Mouse (Mus musculus): ENCODE data around the gene Gm10428. TPM values are rescaled to one million over a fixed set of nuclear protein-coding genes. Genes with fewer than 3 reads are reported as not detected.
"Not testable (repeated sequence)": the region's sequence is repeated elsewhere in the genome, so short reads cannot be mapped to it uniquely, and the experiment has no call there.

Gm10428 gene
- polyA plus RNA-seq, 1 experiment from 2014 or later, result not detected

- Histone ChIP-seq H3K36me3 (no peaks in the 10 kb centered on the region), H3K27ac (replicated peaks) (no peak overlapping the region), H3K4me2 (peak overlapping the region; percentile 70), H3K4me1 (0 out of 2 replicates have a peak, but pooled peaks cover 3% of the 10 kb centered on the region), H3K9me3 (no peaks in the 10 kb centered on the region), H3K27me3 (replicated peaks) (peaks cover 48% of the 10 kb centered on the region), H3K9ac (peak overlapping the region; percentile 53), H3K4me3 (peak overlapping the region; percentile 50)
- no peak for ATAC-seq (ENCODE audit: extremely low read depth, insufficient number of reproducible peaks, low FRiP score, low TSS enrichment)
- WGBS, result 3% methylated on average over 27 of the region's 27 CpGs
Observed at GRCm38 (mm10) chr11:62746001-62746533, 6.8 kb upstream of the Gm10428 start.

DNA sequence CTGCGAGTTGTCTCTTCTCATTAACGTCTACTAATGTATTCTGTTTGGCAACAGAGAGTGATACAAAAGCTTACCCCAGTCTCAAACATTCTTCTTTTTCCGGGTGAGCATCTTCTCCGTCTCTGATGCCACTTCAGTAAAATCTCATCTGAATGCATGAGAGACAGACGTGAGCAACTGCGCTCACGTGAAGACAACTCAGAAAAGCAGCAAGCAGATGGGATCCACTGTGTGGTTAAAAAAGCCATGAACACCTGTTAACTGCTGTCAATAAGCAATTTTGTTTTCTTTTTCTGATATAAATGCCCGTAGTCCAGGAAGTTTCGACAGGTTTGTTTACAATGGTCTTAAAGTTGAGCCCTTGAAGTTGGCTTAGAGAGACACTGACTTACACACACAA is 5.7 kb upstream of the Gm10428 start:
- no peaks in the 10 kb centered on the region for H3K36me3 ChIP-seq
- peaks cover 53% of the 10 kb centered on the region for H3K27me3 ChIP-seq (replicated peaks)
- H3K4me2 ChIP-seq, result no peak overlapping the region
- 0 out of 2 replicates have a peak, but pooled peaks cover 3% of the 10 kb centered on the region for H3K4me1 ChIP-seq
- no peak overlapping the region for H3K27ac ChIP-seq (replicated peaks)
- H3K9me3 ChIP-seq, result no peaks in the 10 kb centered on the region
- H3K4me3 ChIP-seq, result no peak overlapping the region
- H3K9ac ChIP-seq, result no peak overlapping the region
- ATAC-seq (ENCODE audit: extremely low read depth, insufficient number of reproducible peaks, low FRiP score, low TSS enrichment), result no peak
- WGBS, result 77% methylated on average over 9 of the region's 9 CpGs

- no peak overlapping the region for H3K27ac ChIP-seq (replicated peaks)
- WGBS, result 73% methylated on average over 4 of the region's 4 CpGs
- H3K4me2 ChIP-seq, result no peak overlapping the region
- no peak overlapping the region for H3K4me3 ChIP-seq
- no peak for ATAC-seq (ENCODE audit: extremely low read depth, insufficient number of reproducible peaks, low FRiP score, low TSS enrichment)
- H3K36me3 ChIP-seq, result no peaks in the 10 kb centered on the region
- no peaks in the 10 kb centered on the region for H3K9me3 ChIP-seq
- peaks cover 58% of the 10 kb centered on the region for H3K27me3 ChIP-seq (replicated peaks)
- 0 out of 2 replicates have a peak, but pooled peaks cover 3% of the 10 kb centered on the region for H3K4me1 ChIP-seq
- no peak overlapping the region for H3K9ac ChIP-seq
Observed at GRCm38 (mm10) chr11:62748062-62748461, 4.8 kb upstream of the Gm10428 start.

DNA sequence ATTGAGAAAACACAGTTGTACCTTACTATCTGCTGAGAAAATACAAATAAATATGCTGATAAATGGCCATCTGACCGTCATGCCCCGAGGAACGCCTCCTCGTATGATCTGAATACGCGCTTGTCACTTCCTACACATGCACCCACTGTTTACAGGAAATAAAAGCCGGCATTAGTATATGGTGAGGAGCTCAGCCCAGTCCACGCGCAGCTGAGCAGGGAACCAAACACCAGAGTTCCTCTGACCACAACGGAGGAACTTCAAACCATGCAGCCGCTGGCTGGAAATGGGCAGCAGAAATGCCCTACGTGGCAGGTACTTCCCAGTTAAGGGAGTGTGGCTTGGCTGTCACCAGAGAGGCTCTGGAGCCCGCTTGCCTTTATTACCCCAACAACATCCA is 3.5 kb upstream of the Gm10428 start:
- not testable (repeated sequence) for H3K27ac ChIP-seq (replicated peaks); H3K4me2 ChIP-seq; H3K9ac ChIP-seq; ATAC-seq (ENCODE audit: extremely low read depth, insufficient number of reproducible peaks, low FRiP score, low TSS enrichment); H3K4me1 ChIP-seq; H3K4me3 ChIP-seq; H3K36me3 ChIP-seq; H3K9me3 ChIP-seq
- 78% methylated on average over 13 of the region's 13 CpGs for WGBS
- H3K27me3 ChIP-seq (replicated peaks), result peaks cover 58% of the 10 kb centered on the region

- H3K4me1 ChIP-seq, result peaks cover 5% of the 10 kb centered on the region; the same call in 1 of the 2 replicates
- H3K4me3 ChIP-seq, result no peak overlapping the region
- H3K9me3 ChIP-seq, result no peaks in the 10 kb centered on the region
- H3K27me3 ChIP-seq (replicated peaks), result peaks cover 52% of the 10 kb centered on the region
- H3K4me2 ChIP-seq, result no peak overlapping the region
- H3K9ac ChIP-seq, result no peak overlapping the region
- no peaks in the 10 kb centered on the region for H3K36me3 ChIP-seq
- 56% methylated on average over 11 of the region's 11 CpGs for WGBS
- ATAC-seq (ENCODE audit: extremely low read depth, insufficient number of reproducible peaks, low FRiP score, low TSS enrichment), result no peak
- no peak overlapping the region for H3K27ac ChIP-seq (replicated peaks)
Observed at GRCm38 (mm10) chr11:62752191-62752590, 709 bp upstream of the Gm10428 start.

- H3K4me1 ChIP-seq, result peaks cover 18% of the 10 kb centered on the region
- 6% methylated on average over 36 of the region's 36 CpGs for WGBS
- peak; percentile 96 for ATAC-seq (ENCODE audit: extremely low read depth, insufficient number of reproducible peaks, low FRiP score, low TSS enrichment)
- peak overlapping the region; percentile 68 for H3K9ac ChIP-seq
- H3K4me2 ChIP-seq, result peak overlapping the region; percentile 61
- H3K27ac ChIP-seq (replicated peaks), result no peak overlapping the region
- H3K4me3 ChIP-seq, result peak overlapping the region; percentile 21
- H3K27me3 ChIP-seq (replicated peaks), result peaks cover 32% of the 10 kb centered on the region
- H3K36me3 ChIP-seq, result no peaks in the 10 kb centered on the region
- no peaks in the 10 kb centered on the region for H3K9me3 ChIP-seq
Observed at GRCm38 (mm10) chr11:62756456-62757142, 3.7 kb downstream of the Gm10428 start.

DNA sequence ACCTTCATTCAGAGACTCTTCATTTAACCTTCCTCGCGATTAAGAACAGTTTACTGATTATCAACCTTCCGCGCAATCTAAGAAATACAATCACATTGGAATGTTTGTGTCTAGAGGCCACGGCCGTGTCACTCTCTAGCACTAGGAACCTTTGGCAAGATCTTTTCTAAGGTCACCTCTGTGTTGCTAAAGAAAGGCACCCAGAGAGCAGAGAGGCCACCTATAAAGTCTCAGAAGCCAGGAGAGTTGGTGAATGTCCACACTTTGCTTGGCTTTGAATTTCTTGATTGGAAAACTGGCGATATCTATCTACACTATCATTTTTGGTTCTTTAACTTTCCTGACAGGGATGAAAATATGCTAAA is 4.2 kb downstream of the Gm10428 start:
- Histone ChIP-seq H3K27me3 (replicated peaks) (peaks cover 32% of the 10 kb centered on the region), H3K4me1 (peaks cover 23% of the 10 kb centered on the region), H3K4me2 (peak overlapping the region; percentile 61), H3K9me3 (no peaks in the 10 kb centered on the region), H3K27ac (replicated peaks) (no peak overlapping the region), H3K36me3 (no peaks in the 10 kb centered on the region), H3K4me3 (peak overlapping the region; percentile 21), H3K9ac (peak overlapping the region; percentile 68)
- no peak for ATAC-seq (ENCODE audit: extremely low read depth, insufficient number of reproducible peaks, low FRiP score, low TSS enrichment)
- WGBS, result 8% methylated on average over 7 of the region's 7 CpGs

DNA sequence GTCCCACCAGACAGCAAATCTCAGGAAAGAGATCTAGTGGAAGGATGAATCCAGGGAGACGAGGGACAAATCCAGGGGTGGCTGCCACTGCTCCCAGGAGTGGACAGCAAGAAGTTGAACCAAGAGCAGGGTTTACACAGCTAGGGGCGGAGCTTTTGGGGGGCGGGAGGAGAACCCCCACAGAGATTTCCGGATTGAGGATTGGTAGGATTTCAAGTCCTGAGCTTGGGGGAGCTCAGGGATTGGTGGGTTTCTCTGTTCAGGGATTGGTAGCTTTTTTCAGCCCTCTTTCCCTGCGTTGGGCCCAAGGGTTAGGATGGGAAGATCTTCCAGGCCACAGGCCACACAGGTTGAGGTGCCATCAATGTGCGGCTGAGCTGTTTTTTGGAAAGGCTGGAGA is 5.0 kb downstream of the Gm10428 start:
- H3K36me3 ChIP-seq, result no peaks in the 10 kb centered on the region
- H3K9ac ChIP-seq, result no peak overlapping the region
- H3K4me2 ChIP-seq, result no peak overlapping the region
- peaks cover 23% of the 10 kb centered on the region for H3K4me1 ChIP-seq
- no peak overlapping the region for H3K27ac ChIP-seq (replicated peaks)
- peaks cover 27% of the 10 kb centered on the region for H3K27me3 ChIP-seq (replicated peaks)
- H3K9me3 ChIP-seq, result no peaks in the 10 kb centered on the region
- H3K4me3 ChIP-seq, result no peak overlapping the region
- ATAC-seq (ENCODE audit: extremely low read depth, insufficient number of reproducible peaks, low FRiP score, low TSS enrichment), result no peak
- WGBS, result 67% methylated on average over 6 of the region's 6 CpGs

GRCm38 (mm10) chr11:62758491-62758890 is 5.6 kb downstream of the Gm10428 start:
- H3K4me3 ChIP-seq, result no peak overlapping the region
- WGBS, result 92% methylated on average over 11 of the region's 11 CpGs
- H3K4me2 ChIP-seq, result no peak overlapping the region
- no peak for ATAC-seq (ENCODE audit: extremely low read depth, insufficient number of reproducible peaks, low FRiP score, low TSS enrichment)
- H3K9ac ChIP-seq, result no peak overlapping the region
- H3K27me3 ChIP-seq (replicated peaks), result peaks cover 26% of the 10 kb centered on the region
- no peaks in the 10 kb centered on the region for H3K36me3 ChIP-seq
- no peak overlapping the region for H3K27ac ChIP-seq (replicated peaks)
- H3K4me1 ChIP-seq, result peaks cover 23% of the 10 kb centered on the region
- H3K9me3 ChIP-seq, result no peaks in the 10 kb centered on the region

DNA sequence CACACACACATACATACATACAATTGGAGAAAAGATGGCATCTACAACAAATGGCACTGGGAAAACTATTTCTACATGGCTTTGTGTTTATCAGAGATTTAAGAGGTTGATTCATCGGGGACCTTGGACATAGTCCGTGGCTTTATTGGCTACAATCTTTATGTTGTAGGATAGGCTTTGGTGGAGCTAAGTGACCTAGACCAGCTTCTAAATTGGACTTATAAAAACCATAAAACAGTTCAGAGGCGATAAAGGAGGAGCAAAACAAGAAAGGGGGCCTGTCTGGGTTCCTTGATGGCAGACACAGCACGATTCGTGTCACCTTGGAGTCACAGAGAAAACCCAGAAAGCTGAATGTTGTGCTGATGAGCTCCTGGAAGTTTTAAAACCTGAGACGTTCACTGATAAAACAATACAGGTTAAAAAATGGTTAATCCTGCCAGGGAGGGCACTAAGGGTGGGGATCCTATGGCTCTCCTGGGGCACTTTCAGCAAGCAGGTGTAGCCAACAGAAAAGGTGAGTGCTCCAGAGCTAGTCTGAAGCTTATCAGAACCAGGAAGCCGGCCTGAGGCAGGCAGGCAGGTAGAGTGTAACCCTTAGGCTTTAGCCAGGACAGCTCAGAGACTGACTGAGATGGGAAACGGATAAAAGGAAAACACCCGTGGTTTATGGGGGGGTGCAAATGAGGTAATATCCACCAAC is 8.0 kb downstream of the Gm10428 start:
- H3K4me2 ChIP-seq, result peak overlapping the region; percentile 22; the same call in 1 of the 2 replicates

GRCm38 (mm10) chr11:62776510-62776909 is 23.6 kb downstream of the Gm10428 start:
- Histone ChIP-seq H3K4me1 (no peaks in the 10 kb centered on the region), H3K9me3 (peaks cover 59% of the 10 kb centered on the region), H3K4me2 (no peak overlapping the region), H3K27ac (replicated peaks) (no peak overlapping the region), H3K27me3 (replicated peaks) (no peaks in the 10 kb centered on the region), H3K9ac (no peak overlapping the region), H3K36me3 (peaks cover 53% of the 10 kb centered on the region), H3K4me3 (no peak overlapping the region)
- WGBS, result 84% methylated on average over 7 of the region's 7 CpGs
- no peak for ATAC-seq (ENCODE audit: extremely low read depth, insufficient number of reproducible peaks, low FRiP score, low TSS enrichment)

More for the DNA sequence above, 8.0 kb downstream of the Gm10428 start:
- peaks cover 14% of the 10 kb centered on the region for H3K27me3 ChIP-seq (replicated peaks)
- 66% methylated on average over 9 of the region's 9 CpGs for WGBS
- H3K4me3 ChIP-seq, result no peak overlapping the region
- no peak for ATAC-seq (ENCODE audit: extremely low read depth, insufficient number of reproducible peaks, low FRiP score, low TSS enrichment)
- H3K9ac ChIP-seq, result no peak overlapping the region
- H3K27ac ChIP-seq (replicated peaks), result no peak overlapping the region
- H3K9me3 ChIP-seq, result no peaks in the 10 kb centered on the region
- H3K4me1 ChIP-seq, result peaks cover 23% of the 10 kb centered on the region
- no peaks in the 10 kb centered on the region for H3K36me3 ChIP-seq
